Mouse (Mus musculus): ENCODE results near the gene Ocln.
"Not testable (repeated sequence)": the region's sequence is repeated elsewhere in the genome, so short reads cannot be mapped to it uniquely, and the experiment has no call there.

- TF ChIP-seq POLR2A (IDR thresholded peaks at IDR 0.05; ENCODE audit: control insufficient read depth, extremely low read depth, insufficient read depth, low read length, poor library complexity); CTCF (IDR thresholded peaks at IDR 0.05; ENCODE audit: borderline replicate concordance, control insufficient read depth, extremely low read depth, insufficient read depth, low read length, poor library complexity): not testable (repeated sequence)
These were observed 58.1 kb downstream of the Ocln start for GRCm38 (mm10) chr13:100494370-100494769.

All from thymus, adult 2 months (tissue).